Mouse (Mus musculus) common myeloid progenitor, adult 5-6 weeks (primary cell): ENCODE results near the gene Polr3g. TPM values are rescaled to one million over a fixed set of nuclear protein-coding genes. Genes with fewer than 3 reads are reported as not detected.
"Not testable (repeated sequence)": the region's sequence is repeated elsewhere in the genome, so short reads cannot be mapped to it uniquely, and the experiment has no call there.

Source experiments
- ATAC-seq: replicated peaks from 2 replicates; pipeline ENCODE4 v1.8.0; 2016; ENCODE audit warnings: low read depth, mild to moderate bottlenecking, moderate TSS enrichment, inconsistent platforms; ENCODE audit not compliant: poor library complexity, severe bottlenecking
- total RNA-seq: library from RNA; stranded (forward); fragments of 200-1000, 187-1606 nt; gene quantifications from 2 replicates; pipeline ENCODE4 v1.2.3, GENCODE M21; 2017

Polr3g gene
- total RNA-seq, 1 experiment from 2014 or later: 39.1 TPM

DNA sequence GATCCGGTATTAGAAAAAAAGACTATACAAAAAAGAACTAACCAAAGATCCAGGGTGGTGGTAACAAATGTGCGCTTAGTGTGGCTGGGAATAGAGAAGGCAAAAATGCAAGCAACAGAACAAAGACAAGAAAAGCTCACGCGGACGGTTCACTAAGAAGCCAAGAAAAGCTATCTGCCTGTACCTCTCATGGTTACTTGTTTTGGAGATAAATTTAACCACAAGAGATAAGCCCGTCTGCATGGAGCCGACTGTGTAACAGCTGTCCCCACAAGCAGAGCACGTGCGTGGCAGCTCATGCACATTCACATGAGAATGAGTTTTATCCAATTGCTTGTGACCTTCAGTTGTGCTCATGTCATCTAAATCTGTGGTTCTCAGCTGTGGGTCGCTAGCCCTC lies 20.3 kb downstream of the Polr3g start:
- peak; percentile 86 for ATAC-seq

DNA sequence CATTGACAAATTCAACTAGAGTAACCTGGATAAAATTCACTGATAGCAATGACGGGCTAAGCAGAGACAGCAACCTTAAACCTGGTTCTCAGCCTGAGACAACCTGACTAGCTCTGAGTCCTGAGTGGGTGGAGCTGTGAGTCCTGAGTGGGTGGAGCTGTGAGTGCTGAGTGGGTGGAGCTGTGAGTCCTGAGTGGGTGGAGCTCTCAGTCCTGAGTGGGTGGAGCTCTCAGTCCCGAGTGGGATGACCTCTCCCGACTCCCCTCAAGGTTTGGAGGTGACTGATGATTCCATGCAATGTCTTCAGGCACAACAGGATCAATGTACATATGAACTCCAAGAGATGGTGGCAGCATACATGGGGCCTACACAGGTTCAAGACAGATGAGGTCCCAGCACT lies 21.2 kb downstream of the Polr3g start:
- ATAC-seq: no peak

DNA sequence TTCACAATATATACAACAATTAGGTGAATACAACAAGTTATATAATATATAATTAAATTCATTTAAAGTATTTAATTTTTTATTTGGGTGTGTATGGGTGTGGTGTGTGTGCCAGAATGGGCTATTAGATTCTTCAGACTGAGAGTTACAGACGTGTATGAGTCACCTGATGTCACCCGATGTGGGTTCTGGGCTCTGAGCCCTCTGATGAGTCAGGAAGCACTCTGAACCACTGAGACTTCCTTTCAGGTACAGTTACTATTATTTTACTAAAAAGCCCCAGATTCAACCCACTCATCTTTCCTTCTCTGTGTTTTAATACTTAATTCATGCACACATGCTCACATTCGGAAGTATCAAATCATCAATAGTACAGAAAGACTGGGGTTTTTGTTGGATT lies 25.9 kb downstream of the Polr3g start:
- no peak for ATAC-seq

DNA sequence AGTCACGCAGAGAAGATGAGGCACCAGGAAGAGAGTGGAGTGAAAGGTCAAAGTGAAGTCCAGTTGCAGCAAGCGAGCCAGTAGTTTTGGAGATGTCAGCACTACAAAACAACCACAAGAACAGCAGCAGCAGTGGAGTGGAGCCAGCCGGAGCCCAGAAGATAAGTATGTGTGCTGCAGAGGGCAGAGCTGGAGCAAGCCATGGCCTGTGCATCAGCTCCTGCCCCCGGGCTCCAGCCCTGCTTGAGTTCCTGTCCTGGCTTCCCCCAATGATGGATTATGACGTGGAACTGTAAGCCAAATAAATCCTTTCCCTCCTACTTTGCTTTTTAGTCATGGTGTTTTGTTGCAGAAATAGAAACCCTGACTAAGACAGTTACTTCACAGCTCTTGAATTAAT lies 26.6 kb downstream of the Polr3g start:
- ATAC-seq: no peak

DNA sequence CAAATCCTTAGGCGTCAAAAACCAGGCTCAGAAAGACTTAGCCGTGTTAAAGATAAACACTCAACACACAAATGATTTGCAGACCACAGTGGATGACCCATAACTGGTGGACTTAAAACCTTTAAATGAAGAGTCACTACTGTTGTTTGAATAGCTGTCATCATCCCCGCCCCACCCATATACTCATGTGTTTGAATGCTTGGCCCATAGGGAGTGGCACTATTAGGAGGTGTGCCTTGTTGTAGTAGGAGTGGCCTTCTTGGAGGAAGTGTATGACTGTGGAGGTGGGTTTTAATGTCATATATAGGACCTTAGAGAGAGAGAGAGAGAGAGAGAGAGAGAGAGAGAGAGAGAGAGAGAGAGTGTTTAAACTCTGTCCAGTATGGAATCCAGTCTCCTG lies 27.7 kb downstream of the Polr3g start:
- ATAC-seq: no peak

DNA sequence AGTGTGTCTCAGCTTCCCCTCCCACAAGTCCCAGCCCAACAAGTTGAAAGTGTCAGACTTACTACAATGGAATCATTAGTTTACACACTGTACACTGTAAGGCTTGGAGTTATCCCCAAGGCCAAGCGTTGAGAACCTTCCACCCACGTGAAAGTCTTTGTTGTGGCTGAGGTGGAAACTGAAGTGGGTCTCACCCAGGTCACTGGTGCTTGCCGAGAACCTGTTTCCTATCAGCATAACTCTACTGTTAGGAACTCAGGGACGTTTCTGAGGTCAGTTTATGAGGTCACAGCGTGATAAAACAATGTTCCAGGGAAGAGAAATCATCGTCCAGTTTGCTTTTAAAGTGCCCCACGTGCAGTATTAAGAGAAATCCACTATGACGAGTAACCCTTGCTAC lies 35.5 kb downstream of the Polr3g start:
- ATAC-seq: no peak

DNA sequence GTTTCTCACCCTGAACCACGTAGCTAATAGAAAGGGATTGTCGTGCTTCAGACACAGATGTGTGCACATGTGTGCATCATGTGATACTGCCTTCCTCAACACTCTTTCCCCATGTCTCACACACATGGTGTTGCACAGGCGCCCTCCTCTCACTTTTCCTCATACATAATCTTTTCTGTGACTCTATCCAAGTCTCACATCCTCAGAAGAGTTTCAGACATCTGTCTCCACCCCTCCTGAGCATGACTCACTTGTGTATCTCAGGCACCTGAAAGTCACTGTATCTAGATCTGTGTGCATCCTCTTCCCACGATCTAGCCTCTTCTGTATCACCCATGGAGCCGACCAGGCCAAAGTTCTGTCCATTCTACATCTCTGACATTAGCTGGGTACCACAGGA lies 43.1 kb downstream of the Polr3g start:
- ATAC-seq: no peak

DNA sequence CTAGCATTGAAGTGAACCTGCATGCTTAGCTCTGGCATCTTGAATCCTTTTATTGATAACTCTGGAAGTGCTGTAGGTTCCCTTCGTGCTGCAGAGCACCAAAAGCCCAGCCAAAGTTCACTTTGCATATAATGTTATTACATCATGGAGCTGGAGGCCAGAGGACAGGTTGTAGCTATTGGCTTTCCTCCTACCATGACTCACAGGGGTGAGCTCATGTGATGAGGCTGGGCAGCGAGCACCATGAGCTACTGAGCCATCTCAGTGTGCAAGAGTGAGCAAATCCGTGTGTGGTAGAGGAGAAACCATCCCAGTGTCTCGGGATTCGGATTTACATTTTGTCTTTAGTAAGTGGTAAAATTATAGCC lies 46.5 kb downstream of the Polr3g start:
- ATAC-seq: no peak

DNA sequence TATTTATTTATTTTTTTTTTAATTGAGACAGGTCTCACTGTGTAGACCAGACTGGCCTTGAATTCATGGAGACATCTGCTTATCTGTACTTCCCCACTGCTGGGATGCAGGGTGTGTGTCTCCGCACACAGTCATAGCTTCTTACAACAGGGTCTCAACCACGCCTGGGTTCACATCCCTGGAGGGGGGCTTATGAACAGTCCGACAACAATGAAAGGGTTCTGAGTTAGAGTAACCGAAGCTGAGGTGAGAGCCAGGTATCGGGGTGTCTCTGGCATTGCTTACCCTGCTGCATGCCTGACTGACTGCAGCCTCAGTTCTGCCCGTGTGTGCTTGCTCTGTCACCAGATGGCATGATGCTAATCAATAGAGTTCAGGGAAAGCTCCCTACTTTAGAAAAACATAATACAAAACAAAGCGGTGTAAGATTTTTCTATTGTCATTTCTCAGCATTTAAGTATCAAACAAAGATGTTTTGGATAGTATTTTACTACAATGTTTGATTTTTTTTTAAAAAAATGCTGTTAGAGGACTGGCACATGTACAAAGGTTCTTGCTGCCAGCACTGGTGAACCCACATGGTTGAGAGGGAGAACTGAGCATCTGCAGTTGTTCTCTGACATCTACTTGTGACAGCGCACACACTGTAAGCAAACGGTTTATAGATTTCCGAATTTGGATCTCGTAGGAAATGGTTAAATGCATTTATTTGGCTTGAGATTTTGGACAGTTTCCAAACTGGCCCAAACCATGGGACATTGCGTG lies 47.1 kb downstream of the Polr3g start:
- ATAC-seq: no peak

DNA sequence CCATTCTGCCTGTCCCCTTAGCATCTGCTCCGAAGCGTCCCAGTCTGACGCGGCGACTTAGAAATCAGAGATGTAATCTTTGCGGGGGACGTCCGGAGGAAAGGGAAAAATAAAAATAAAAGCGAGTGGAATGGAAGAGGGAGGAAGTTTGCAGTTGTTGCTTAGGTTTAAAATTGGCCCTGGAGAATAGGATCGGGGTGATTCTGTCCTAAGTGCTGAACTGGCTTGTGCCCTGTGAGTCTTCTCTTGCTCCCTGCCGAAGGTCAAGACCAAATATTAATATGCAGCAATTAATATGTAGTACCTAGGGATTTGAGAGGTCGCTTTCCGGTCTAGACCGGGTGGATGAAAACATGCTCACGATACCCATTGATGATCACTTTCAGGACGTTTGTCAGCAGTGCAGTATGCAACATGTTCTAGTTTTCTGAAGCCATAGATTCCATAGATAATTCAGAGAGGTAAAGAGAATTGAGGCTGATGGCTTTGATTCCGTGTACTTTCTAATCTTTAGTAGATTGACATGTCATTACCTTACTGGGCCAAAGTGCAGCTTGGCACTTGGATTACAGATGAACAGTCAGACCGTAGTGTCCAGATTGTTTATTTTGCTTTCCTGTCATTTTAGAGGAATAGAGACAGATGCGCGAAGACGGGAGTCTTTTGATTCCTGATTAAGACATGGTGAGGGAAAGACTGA lies 52.6 kb downstream of the Polr3g start:
- ATAC-seq: no peak; the same call in 1 of the 2 replicates

DNA sequence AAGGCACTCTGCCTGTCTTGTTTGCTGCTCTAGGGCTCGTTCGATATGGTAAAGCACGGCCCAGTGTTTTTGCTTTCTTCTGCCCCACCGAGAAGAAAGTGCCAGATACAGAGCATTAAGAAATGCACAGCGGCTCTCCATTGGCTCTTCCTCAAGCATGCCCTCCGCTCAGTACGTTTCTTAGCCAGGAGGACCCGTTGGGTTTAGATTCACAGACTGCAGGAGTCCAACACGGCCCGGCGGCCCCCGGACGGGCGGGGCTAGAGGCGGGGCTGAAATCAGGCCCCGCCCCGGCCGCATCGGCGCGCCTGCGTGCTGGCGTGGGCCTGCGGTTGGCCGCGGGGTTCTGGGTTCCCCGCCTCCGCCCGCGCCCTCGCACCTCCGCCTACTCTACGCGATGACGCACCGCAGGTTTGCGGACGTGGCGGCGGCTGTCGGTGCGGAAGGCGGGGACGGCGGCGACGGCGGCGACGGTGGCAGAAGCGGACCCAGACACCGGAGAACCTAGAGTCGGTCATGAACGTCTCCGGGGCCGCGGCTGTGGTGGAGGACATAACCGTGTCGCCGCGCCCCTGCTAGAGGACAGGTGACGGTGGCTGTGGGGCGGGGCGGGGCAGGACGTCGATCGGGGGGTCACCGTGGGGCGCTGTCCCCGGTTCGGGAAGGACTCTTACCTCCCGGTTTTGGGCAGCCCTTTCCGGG lies 53.3 kb downstream of the Polr3g start, which contains the start of gene Lysmd3:
Gene Lysmd3, plus strand, starts transcription at position 313 of the 702 bp plus-strand sequence.
- ATAC-seq: peak; percentile 85

DNA sequence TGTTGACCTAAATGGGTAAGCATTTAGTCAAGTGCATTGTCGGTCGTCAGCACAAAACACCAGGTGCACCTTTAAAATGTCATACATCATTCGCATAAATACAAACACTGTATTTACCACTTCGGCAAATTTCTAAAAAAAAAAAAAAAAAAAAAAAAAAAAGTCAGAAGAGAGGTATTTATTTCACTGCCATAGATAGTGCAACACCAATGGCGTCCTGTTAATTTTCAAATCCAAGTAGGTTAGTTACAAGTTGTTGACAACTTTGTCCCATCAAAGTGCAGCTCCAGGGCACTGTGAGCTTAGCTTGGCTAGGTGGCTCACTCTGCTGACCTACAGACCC lies 53.8 kb downstream of the Polr3g start:
- ATAC-seq: no peak

DNA sequence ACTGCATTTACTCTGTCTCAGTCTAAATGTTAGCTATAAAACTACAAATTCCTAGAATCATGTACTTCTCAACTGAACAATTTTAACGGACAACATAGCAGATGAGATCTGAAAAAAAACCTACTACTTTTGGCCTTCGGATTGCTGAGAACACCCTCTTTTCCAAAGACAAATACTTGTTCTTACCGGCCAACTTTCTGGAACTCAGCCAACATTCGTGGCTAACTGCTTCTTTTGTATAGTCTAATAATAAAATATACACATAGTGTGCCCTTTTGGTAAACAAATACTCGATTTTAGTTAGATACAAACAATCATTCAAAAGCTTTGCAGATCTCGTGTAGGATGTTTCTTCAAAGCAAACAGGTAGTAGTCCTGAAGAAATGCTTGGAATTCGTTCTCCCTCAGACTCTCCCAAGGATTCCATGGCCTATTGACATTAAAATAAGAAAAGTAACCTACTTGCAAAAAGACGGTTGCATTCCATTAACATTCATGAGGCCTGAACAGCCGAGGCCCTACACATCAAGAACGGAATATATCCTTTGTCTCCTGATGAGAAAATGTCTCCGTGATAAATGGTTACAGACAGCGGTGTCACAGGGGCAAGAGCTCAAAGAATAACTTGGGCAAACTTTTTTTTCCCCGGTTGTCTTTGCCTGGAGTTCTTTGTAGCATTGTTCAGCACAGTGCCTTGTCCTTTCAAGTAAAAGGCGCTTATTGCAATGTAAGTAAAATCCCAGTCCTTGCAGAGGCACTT lies 54.5 kb downstream of the Polr3g start:
- ATAC-seq: no peak

DNA sequence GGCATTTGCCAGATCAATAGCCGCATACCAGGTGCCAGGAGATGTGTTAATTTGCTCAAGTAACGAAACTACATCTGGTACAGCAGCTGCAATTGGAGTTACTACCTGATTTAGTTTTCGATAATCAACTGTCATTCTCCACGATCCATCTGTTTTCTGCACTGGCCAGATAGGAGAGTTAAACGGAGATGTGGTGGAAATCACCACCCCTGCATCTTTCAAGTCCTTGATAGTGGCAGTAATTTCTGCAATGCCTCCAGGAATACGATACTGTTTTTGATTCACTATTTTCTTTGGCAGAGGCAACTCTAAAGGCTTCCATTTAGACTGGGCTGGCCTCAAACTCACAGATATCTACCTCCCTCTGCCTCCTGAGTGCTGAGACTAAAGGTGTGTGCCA lies 60.4 kb downstream of the Polr3g start:
- ATAC-seq: not testable (repeated sequence)

DNA sequence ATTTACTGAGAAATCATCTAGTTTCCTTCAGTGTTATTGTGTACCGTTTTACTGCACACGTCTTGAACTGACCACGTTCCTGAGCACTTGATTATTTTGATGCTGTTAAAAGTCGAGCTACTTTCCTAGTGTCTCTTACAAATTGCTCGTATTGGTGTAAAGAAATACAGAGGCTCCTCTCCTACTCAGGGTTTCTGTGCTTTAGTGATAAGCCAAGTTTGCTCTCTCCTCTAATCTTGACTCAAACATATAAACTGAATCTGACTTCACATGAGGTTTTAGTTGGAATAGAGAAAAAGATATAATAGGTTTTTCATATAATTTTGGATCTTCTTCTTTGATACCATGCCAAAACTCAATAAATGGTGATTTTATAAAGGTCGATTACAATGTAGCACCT lies 64.5 kb downstream of the Polr3g start:
- no peak for ATAC-seq

DNA sequence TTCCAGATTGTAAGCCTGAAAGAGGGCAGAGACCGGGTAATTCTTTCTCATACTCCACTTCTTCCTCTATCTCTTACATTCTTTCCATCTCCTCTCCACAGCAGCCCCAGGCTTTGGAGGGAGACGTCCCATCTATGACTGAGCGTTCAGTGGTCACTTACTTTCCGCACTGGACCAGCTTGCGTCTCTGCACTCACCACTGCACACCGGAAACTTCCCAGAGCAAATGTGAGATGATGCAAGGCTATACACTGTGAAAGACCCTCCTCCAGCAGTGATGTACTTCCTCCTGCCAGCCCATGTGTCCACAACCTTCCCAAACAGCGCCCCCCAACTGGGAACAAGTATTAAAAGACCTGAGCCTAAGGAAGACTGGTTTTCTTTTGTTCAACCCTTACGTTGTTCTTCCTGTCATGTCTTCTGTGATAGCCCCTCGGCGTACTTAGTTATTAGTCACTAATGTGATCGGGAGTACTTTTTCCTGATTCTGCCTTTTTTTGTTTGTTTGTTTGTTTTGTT lies 66.7 kb downstream of the Polr3g start:
- no peak for ATAC-seq

DNA sequence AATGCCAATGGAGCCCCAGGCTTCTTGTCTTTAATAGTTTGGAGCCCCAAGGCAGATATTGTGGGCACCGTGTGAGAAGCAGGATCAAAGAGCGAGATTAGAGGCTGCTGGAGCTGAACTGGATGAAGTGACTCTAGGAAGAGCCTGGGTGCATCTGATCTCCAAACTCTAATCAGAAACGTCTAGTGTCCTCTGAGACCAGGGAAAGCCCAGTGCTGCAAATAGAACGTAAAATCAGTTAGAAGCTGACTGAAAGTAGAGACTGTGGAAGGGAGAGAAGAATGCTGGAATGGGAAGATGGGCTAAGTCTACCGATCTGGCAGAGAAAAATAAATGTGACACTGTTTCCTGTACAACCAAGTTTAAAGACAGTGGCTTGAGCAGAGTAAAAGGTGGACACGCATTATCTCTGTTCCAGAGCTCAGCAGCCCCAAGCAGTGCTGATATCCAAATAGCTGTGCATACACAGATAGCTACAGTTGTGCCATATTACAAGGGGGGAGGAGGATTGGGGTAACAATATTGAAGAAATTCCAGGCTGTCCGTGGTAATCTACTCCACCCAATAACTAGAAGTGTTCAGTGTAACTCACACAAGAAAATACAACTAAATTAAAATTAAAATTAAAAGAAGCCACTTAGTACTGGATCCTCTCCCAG lies 68.2 kb downstream of the Polr3g start:
- ATAC-seq: peak; percentile 59

DNA sequence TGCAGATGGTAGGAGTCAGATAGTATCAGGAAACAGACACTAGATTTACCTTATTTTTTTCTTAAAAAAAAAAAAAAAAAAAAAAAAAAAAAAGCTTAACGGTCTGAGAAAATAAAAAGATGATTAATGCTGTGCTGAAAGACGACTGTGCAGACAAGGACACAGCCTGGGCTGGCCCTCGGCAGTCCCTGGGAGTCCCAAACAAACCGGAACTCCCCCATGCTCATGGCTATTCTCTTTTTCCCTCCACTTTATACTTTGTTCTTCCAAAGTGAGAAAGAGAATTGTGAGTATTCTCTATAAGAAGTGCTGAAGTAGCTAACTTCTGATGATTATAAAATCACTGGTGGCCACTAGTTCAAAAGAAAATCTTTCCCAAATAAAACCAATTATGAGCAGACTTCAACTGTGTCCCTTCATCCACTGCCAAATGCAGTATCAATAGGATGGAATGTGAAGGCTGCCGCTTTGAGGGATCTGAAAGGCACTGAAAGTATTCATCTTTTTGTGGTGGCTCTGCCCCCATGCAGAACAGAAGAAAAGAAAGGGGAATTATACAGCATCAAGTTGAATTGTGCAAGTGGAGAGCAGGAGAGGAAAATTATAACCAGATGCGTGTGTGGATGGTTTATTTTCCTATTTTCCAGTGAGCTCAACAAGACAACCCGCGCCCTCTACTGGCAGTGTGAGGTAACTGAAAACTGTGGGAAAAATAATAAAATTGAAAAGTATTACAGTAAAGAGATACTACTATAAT lies 69.3 kb downstream of the Polr3g start:
- ATAC-seq: peak; percentile 67

DNA sequence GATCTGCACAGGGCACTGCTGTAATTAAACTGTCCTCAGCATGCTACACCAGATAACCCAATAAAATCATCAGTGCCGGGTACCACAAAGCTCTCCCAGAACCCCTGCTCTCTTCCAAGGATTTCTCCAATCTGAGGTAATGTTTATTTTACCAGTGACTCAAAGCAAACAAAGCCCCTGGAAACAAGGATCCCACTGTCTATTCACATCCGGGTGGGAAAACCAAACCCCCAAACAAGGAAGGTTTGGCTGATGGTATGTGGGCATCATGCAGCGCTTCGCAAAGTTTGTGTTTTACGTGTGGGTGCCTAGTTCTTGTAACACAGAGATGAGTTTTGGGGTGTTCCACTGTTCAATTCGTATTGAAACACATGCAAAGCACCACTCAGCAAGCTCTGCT lies 69.9 kb downstream of the Polr3g start:
- no peak for ATAC-seq
